Mouse (Mus musculus) forebrain, embryonic 10.5 days (tissue): ENCODE measurements around the gene Slc30a1. TPM values are rescaled to one million over a fixed set of nuclear protein-coding genes. Genes with fewer than 3 reads are reported as not detected.

Experiments used
- DNase-seq: peaks from one replicate; pipeline ENCODE4 v3.0.0-alpha.2; 2017; ENCODE audit warnings: low spot score; ENCODE audit errors: extremely low spot score
- H3K27ac ChIP-seq: fragments of 300-500 bp; sonication (generic); 2 replicates; pipeline ENCODE4 v1.5.1; 2016; ENCODE audit warnings: mild to moderate bottlenecking
- H3K27me3 ChIP-seq: fragments of 300-500 bp; sonication (generic); 2 replicates; pipeline ENCODE4 v1.6.1; 2016; ENCODE audit warnings: mild to moderate bottlenecking; ENCODE audit not compliant: poor library complexity, severe bottlenecking
- H3K36me3 ChIP-seq: fragments of 300-500 bp; sonication (generic); replicated peaks from 2 replicates; pipeline ENCODE4 v1.6.1; 2016; ENCODE audit warnings: mild to moderate bottlenecking, moderate library complexity
- H3K4me1 ChIP-seq: fragments of 300-500 bp; sonication (generic); 2 replicates; pipeline ENCODE4 v1.6.1; 2016
- H3K4me3 ChIP-seq: fragments of 300-500 bp; sonication (generic); 2 replicates; pipeline ENCODE4 v1.5.1; 2016; ENCODE audit warnings: mild to moderate bottlenecking, moderate library complexity
- H3K9me3 ChIP-seq: fragments of 300-500 bp; sonication (generic); 2 replicates; pipeline ENCODE4 v1.6.1; 2016; ENCODE audit warnings: mild to moderate bottlenecking, moderate library complexity
- WGBS: fragments of 180-500 bp; shearing (Covaris S2); methylation state at CpG from one replicate; pipeline ENCODE4 v1.1.7; 2016; 5-methylcytosine and 5-hydroxymethylcytosine counted together
- polyA plus RNA-seq: library from polyadenylated mRNA; unstranded; fragments of >200 nt; fragmentation: Nextera tagmentation; extraction: Ambion mirVana; gene quantifications from 2 replicates; pipeline ENCODE4 v1.2.1, GENCODE M21; 2016

Slc30a1 gene
- polyA plus RNA-seq: 1.2 and 1.5 TPM in 2 replicates

DNA sequence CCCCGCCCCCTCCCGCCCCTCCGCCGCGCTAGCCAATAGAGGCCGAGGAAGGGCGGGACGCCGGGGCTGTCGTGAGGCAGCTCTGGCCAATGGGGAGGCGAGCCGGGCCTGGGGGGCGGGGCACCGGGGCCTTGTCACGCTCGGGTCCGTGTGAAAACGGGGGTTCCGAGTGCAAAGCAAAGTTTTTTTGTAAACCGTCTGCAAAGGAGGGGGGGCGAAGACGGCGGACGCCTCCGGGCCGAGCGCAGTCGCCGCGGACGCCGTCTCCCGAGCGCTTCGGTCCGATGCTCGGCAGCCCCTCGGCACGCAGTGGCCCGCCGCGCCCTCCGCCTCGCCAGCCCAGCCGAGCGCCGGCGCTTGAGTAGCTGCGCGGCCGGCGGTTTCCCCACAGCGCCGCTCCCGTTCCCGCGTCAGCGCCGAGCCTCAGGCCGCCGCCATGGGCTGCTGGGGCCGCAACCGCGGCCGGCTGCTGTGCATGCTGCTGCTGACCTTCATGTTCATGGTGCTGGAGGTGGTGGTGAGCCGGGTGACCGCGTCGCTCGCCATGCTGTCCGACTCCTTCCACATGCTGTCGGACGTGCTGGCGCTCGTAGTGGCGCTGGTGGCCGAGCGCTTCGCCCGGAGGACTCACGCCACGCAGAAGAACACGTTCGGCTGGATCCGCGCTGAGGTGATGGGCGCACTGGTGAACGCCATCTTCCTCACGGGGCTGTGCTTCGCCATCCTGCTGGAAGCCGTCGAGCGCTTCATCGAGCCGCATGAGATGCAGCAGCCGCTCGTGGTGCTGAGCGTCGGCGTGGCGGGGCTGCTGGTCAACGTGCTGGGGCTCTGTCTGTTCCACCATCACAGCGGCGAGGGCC, at the start of gene Slc30a1:
Slc30a1 (plus strand) TSS at position 197 of the 860 bp plus-strand sequence.
- H3K9me3 ChIP-seq: no peaks in the 10 kb centered on the region
- WGBS: under 1% methylated on average over 103 of the region's 104 CpGs
- peak; percentile 97 for DNase-seq
- H3K27ac ChIP-seq: peak within 1 kb of the TSS; percentile 93
- H3K4me3 ChIP-seq: peak within 1 kb of the TSS; percentile 91
- H3K4me1 ChIP-seq: peaks cover 59% of the 10 kb centered on the region
- peaks cover 33% of the 10 kb centered on the region for H3K36me3 ChIP-seq
- H3K27me3 ChIP-seq: peaks cover 14% of the 10 kb centered on the region

DNA sequence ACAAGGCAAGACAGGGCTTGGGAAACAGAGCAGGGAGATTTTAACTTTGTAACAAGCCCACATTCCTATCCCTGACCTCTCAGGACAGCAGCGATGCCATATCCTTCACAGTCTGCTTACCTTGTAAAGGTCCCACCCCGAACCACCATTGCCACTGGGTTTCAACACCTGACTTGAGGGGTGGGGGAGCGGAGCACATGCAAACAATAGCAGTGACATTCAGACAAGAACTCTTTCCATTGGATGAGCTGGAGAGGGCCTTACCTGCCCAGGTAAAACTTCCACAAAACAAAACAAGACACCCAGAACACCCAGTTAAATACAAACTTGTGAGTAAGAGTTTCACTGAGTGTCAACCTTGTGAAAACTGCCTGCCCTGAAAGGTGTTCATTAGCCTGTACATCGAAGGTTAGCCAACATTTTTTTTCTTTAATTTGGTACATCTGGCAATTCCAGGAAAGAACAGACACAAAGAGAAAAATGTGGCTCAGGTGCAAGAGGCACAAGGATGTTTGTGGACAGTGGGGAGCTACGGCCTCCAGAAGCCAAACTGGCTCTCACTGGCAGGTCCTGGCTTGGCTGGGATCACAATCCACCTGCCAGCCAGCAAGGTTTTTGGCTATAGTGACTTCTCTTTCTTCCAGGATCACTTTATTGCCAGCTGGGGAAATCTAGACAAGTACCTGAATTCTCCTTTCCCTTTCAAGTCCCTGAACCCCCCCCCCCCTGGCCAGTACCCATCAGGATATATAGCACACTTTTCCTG, 49.5 kb upstream of the Slc30a1 start:
- no peaks in the 10 kb centered on the region for H3K36me3 ChIP-seq
- no peak overlapping the region for H3K27ac ChIP-seq
- WGBS: 83% methylated on average over 5 of the region's 5 CpGs
- no peaks in the 10 kb centered on the region for H3K9me3 ChIP-seq
- no peak for DNase-seq
- peaks cover 5% of the 10 kb centered on the region; the same call in 1 of the 2 replicates for H3K4me1 ChIP-seq
- no peak overlapping the region for H3K4me3 ChIP-seq
- H3K27me3 ChIP-seq: no peaks in the 10 kb centered on the region

DNA sequence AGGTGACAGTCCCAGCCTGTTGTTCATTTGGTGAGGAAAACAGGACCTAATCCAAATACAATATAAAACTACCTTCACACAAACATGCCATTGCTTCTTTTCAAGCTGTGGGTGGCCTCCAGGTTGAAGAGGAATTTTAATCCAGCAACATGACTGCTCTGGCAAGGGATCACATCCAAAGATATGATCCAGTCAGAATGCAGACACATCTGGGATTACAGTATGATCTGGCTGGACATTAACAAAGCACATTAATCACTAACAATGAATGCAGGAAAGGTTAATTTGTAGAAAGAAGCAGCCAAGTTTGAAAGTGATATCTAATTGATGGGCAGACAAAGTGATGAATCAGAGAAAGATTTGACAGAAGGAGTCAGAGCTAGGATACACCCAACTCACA, 48.4 kb upstream of the Slc30a1 start:
- DNase-seq: no peak
- no peak overlapping the region for H3K4me3 ChIP-seq
- H3K27me3 ChIP-seq: no peaks in the 10 kb centered on the region
- H3K36me3 ChIP-seq: no peaks in the 10 kb centered on the region
- no peaks in the 10 kb centered on the region for H3K9me3 ChIP-seq
- no peak overlapping the region for H3K27ac ChIP-seq
- H3K4me1 ChIP-seq: peaks cover 15% of the 10 kb centered on the region

GRCm38 (mm10) chr1:191859847-191860246, 46.7 kb upstream of the Slc30a1 start:
- Histone ChIP-seq H3K27me3 (no peaks in the 10 kb centered on the region), H3K4me3 (no peak overlapping the region), H3K36me3 (no peaks in the 10 kb centered on the region), H3K27ac (no peak overlapping the region), H3K4me1 (peaks cover 24% of the 10 kb centered on the region), H3K9me3 (no peaks in the 10 kb centered on the region)
- no peak for DNase-seq
- WGBS: 91% methylated on average over 3 of the region's 3 CpGs

DNA sequence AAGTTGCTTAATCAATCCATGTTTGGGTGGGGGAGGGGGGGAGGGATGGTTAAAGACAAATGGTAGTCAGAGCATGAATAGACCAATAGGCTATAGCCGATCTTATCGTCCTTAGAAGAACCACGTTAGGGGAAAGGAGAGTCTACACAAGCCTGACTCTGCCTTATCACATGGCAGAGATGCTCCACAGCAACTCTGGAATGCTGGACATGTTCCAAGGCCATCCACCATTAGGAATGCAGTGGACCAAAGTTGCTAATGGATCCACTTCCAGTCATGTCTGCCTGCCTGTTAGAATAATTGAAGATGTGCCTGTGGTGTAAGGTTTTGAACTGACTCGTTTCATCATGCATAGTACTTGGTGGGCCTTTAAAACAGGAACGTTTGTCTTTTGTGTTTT, 45.3 kb upstream of the Slc30a1 start:
- WGBS: 88% methylated on average over 5 of the region's 5 CpGs
- Histone ChIP-seq H3K9me3 (no peaks in the 10 kb centered on the region), H3K4me1 (peaks cover 20% of the 10 kb centered on the region), H3K27ac (no peak overlapping the region), H3K4me3 (no peak overlapping the region), H3K27me3 (no peaks in the 10 kb centered on the region), H3K36me3 (no peaks in the 10 kb centered on the region)
- DNase-seq: no peak

DNA sequence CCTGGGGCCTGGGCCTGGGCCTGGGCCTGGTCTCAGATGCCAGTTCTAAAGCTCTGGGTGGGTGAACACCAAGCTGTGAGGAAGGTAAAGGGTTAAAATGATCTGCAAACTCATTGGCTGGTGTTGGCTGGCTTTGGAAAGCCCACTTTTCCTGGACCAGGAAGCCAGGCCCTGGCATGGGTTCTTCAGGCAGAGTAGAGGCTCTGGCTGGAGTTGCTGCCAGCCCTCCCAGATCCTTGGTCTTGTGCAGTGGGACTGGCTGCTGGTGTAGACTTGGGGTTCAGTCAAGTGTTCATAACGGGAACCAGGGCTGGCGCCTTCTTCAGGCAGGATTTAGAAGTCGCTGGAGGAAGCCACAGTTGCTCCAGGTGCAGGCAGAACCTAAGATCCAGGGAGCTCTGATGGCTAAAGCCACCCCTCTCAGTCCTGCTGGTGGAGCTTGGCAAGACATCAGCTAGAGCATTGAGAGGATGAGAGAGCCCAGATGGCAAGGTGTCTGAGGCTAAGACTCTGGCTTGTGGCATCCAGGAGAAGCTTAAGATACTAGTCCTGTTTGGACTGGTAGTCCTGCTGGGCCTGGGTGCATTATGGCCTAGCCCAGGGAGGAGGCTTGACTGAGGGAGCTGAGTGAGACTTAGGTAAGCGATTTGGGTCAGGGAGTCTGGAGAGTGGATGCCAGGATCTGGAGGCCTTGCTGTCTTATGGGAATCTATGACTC, 42.6 kb upstream of the Slc30a1 start:
- H3K4me1 ChIP-seq: peaks cover 20% of the 10 kb centered on the region
- H3K9me3 ChIP-seq: no peaks in the 10 kb centered on the region
- no peak overlapping the region for H3K27ac ChIP-seq
- no peak for DNase-seq
- H3K27me3 ChIP-seq: no peaks in the 10 kb centered on the region
- 71% methylated on average over 4 of the region's 4 CpGs for WGBS
- no peaks in the 10 kb centered on the region for H3K36me3 ChIP-seq
- no peak overlapping the region for H3K4me3 ChIP-seq

DNA sequence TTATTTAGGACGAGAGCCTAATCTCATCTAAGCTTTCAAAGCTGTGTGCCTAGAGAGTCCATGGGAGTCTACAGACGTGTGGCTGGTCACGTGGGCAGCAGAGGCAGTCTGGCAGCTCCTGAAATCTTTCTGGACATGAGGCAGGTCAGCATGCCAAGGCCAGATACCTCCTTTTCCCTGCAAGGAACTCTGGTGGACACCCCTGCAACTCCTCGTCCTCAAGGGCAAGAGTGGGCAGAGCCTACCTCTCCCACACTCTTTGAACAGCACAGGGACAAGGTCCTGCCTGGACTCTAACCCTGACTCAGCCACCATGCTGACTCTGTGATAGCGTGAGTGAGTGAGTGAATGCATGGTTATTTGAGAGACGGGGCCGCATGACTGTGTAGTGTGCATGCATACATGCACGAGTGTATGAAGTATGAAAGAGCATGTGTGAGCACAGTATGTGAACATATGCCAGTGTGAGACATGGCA, 42.0 kb upstream of the Slc30a1 start:
- H3K4me3 ChIP-seq: no peak overlapping the region
- no peaks in the 10 kb centered on the region for H3K9me3 ChIP-seq
- WGBS: 85% methylated on average over 8 of the region's 8 CpGs
- no peak for DNase-seq
- peaks cover 20% of the 10 kb centered on the region for H3K4me1 ChIP-seq
- no peaks in the 10 kb centered on the region for H3K27me3 ChIP-seq
- no peak overlapping the region for H3K27ac ChIP-seq
- H3K36me3 ChIP-seq: no peaks in the 10 kb centered on the region

GRCm38 (mm10) chr1:191872076-191872710, 34.4 kb upstream of the Slc30a1 start:
- no peaks in the 10 kb centered on the region for H3K9me3 ChIP-seq
- H3K27me3 ChIP-seq: no peaks in the 10 kb centered on the region
- H3K27ac ChIP-seq: no peak overlapping the region
- H3K36me3 ChIP-seq: no peaks in the 10 kb centered on the region
- no peak overlapping the region for H3K4me3 ChIP-seq
- 85% methylated on average over 6 of the region's 6 CpGs for whole genome bisulfite sequencing
- DNase-seq: no peak
- 0 out of 2 replicates have a peak, but pooled peaks cover 6% of the 10 kb centered on the region for H3K4me1 ChIP-seq

- no peak for DNase-seq
Measured at GRCm38 (mm10) chr1:191875006-191875405, 31.6 kb upstream of the Slc30a1 start.

DNA sequence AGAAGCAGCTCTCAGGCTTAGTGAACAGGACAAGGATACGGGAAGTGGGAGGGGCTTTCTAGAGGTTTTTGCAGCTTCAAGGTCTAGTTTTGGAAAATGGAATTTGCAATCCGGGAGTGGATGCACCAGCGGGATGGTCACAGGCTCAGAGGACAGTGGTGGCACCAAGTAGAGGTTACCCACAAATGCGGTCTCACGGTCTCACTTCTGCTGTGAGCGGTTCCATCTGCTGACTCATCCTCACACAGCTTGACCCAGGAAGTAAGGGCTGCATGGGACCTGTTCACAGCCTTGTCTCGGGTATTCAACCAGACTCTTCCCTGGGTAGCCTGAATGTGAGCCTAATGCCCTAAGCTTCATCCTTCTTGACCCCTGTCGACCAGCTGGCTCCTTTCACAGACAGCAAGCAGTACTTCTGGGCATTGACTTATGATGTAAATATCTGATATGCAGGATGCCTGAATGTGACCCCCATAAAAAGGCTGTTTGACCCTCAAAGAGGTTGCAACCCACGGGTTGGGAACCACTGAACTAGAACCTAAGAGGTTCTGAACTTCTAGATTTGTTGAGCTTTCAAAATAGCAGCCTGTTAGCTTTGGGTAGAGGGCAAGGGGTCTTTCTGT, 30.8 kb upstream of the Slc30a1 start:
- H3K9me3 ChIP-seq: no peaks in the 10 kb centered on the region
- no peak overlapping the region for H3K4me3 ChIP-seq
- peaks cover 21% of the 10 kb centered on the region for H3K4me1 ChIP-seq
- no peaks in the 10 kb centered on the region for H3K36me3 ChIP-seq
- no peak overlapping the region for H3K27ac ChIP-seq
- no peaks in the 10 kb centered on the region for H3K27me3 ChIP-seq
- WGBS: 81% methylated on average over 9 of the region's 9 CpGs
- DNase-seq: no peak

More at GRCm38 (mm10) chr1:191875006-191875405, 31.6 kb upstream of the Slc30a1 start:
- Histone ChIP-seq H3K4me3 (no peak overlapping the region), H3K27me3 (no peaks in the 10 kb centered on the region), H3K27ac (no peak overlapping the region), H3K4me1 (peaks cover 21% of the 10 kb centered on the region), H3K9me3 (no peaks in the 10 kb centered on the region), H3K36me3 (no peaks in the 10 kb centered on the region)
- WGBS: 89% methylated on average over 7 of the region's 7 CpGs

DNA sequence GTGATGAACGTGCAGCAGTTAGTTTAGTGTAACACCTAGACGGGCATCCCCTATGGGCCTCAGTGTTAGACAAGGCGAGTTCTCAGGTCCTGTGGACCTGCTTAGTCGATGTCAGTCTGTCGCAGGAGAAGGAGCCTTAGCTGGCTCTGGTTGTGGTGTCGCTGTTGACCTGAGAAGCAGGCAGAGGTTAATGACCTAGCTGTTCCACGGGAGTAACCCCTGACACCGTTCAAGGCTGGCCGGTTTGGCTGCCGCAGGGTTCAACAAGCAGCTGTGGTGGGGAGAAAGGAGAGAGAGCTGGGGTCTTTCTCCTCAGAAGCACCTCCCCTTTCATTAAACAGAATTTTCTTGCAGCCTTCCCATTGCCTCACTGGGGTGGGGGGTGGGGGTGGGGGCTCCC, 28.9 kb upstream of the Slc30a1 start:
- H3K4me1 ChIP-seq: peaks cover 28% of the 10 kb centered on the region
- no peaks in the 10 kb centered on the region for H3K27me3 ChIP-seq
- H3K9me3 ChIP-seq: no peaks in the 10 kb centered on the region
- H3K4me3 ChIP-seq: no peak overlapping the region
- WGBS: 77% methylated on average over 10 of the region's 10 CpGs
- H3K27ac ChIP-seq: peak overlapping the region; percentile 26; the same call in 1 of the 2 replicates
- DNase-seq: no peak
- no peaks in the 10 kb centered on the region for H3K36me3 ChIP-seq

- Histone ChIP-seq H3K27ac (peak overlapping the region; percentile 26; the same call in 1 of the 2 replicates), H3K27me3 (no peaks in the 10 kb centered on the region), H3K4me3 (no peak overlapping the region), H3K4me1 (peaks cover 28% of the 10 kb centered on the region), H3K36me3 (no peaks in the 10 kb centered on the region), H3K9me3 (no peaks in the 10 kb centered on the region)
- 68% methylated on average over 4 of the region's 4 CpGs for WGBS
- no peak for DNase-seq
Measured at GRCm38 (mm10) chr1:191878518-191878921, 28.0 kb upstream of the Slc30a1 start.
